Mouse (Mus musculus) CH12.LX (cell line): ENCODE results near the gene Zc3h7a. TPM values are rescaled to one million over a fixed set of nuclear protein-coding genes. Genes with fewer than 3 reads are reported as not detected.
A peak's percentile ranks its signal among the peaks of the same experiment; 100 is the strongest.

Experiments
- DNase-seq: peaks from one replicate; pipeline ENCODE4 v3.0.0-alpha.2; 2013; ENCODE audit errors: extremely low read depth
- H3K27ac ChIP-seq: 2 replicates; pipeline ENCODE4 v1.5.1; 2012; ENCODE audit warnings: low read depth, mild to moderate bottlenecking, control low read depth, moderate library complexity; ENCODE audit not compliant: insufficient read depth
- H3K27me3 ChIP-seq: replicated peaks from 2 replicates; pipeline ENCODE3; 2012; ENCODE audit warnings: inconsistent platforms
- H3K36me3 ChIP-seq, 2 experiments: replicated peaks in 1 of 2; 2 replicates each; pipeline versions ENCODE3 to v1.6.1; 2012; ENCODE audit warnings: inconsistent platforms in 1 of 2, low read length in 1 of 2, mild to moderate bottlenecking in 1 of 2, mixed read lengths in 1 of 2, moderate library complexity in 1 of 2; ENCODE audit not compliant: control insufficient read depth in 1 of 2, insufficient read depth in 1 of 2
- H3K4me1 ChIP-seq, 2 experiments: 2 replicates each; pipeline ENCODE4 v1.6.1; 2012; ENCODE audit warnings: inconsistent platforms in 1 of 2, moderate library complexity in 1 of 2; ENCODE audit not compliant: insufficient read depth in 2 of 2, control insufficient read depth in 1 of 2
- H3K4me2 ChIP-seq: 2 replicates; pipeline ENCODE4 v1.6.1; 2012; ENCODE audit warnings: low read depth, mild to moderate bottlenecking, control low read depth; ENCODE audit not compliant: poor library complexity, insufficient read depth, severe bottlenecking
- H3K4me3 ChIP-seq, 3 experiments: fragments of 150-350 bp in 1 of 3; sonication (generic) in 1 of 3; replicated peaks in 1 of 3; 2 replicates each; pipeline versions ENCODE3 to v1.5.1; 2011 to 2012; ENCODE audit warnings: low read depth in 2 of 3, low read length in 2 of 3, mild to moderate bottlenecking in 2 of 3, moderate library complexity in 2 of 3, control low read depth in 1 of 3, improper control_type of control experiment in 1 of 3, inconsistent platforms in 1 of 3, mixed read lengths in 1 of 3; ENCODE audit not compliant: poor library complexity in 1 of 3
- H3K79me2 ChIP-seq: replicated peaks from 2 replicates; pipeline ENCODE4 v1.6.1; 2012; ENCODE audit warnings: mild to moderate bottlenecking, moderate library complexity; ENCODE audit not compliant: control insufficient read depth, poor library complexity, insufficient read depth, severe bottlenecking; ENCODE audit errors: extremely low read depth
- H3K9ac ChIP-seq: 2 replicates; pipeline ENCODE4 v1.6.1; 2012; ENCODE audit warnings: low read depth, mild to moderate bottlenecking, control low read depth, moderate library complexity; ENCODE audit not compliant: insufficient read depth
- H3K9me3 ChIP-seq: replicated peaks from 2 replicates; pipeline ENCODE3; 2012; ENCODE audit warnings: low read length, inconsistent platforms, mixed read lengths
- BHLHE40 ChIP-seq: IDR thresholded peaks from 2 replicates; pipeline ENCODE4 v1.6.1; 2011; ENCODE audit warnings: mild to moderate bottlenecking, low read depth, low read length, improper control_type of control experiment
- CHD2 ChIP-seq: IDR thresholded peaks from 2 replicates; pipeline ENCODE4 v1.6.1; 2011; ENCODE audit warnings: low read length, improper control_type of control experiment
- CTCF ChIP-seq, 2 experiments: IDR thresholded peaks in 1 of 2; conservative IDR thresholded peaks in 1 of 2; 2 replicates each; pipeline ENCODE4 v1.5.1; 2011 to 2012; ENCODE audit warnings: low read depth in 2 of 2, low read length in 2 of 2, improper control_type of control experiment in 1 of 2, inconsistent platforms in 1 of 2, mild to moderate bottlenecking in 1 of 2, moderate library complexity in 1 of 2
- ELF1 ChIP-seq: IDR thresholded peaks from 2 replicates; pipeline ENCODE4 v1.6.1; 2014; ENCODE audit warnings: low read depth, mild to moderate bottlenecking, inconsistent platforms, low read length, improper control_type of control experiment
- EP300 ChIP-seq: IDR thresholded peaks from 2 replicates; pipeline ENCODE4 v1.6.1; 2011; ENCODE audit warnings: low read length, improper control_type of control experiment
- HCFC1 ChIP-seq: IDR thresholded peaks from 2 replicates; pipeline ENCODE4 v1.6.1; 2012; ENCODE audit warnings: low read depth, mild to moderate bottlenecking, inconsistent platforms, low read length, improper control_type of control experiment
- MAX ChIP-seq: IDR thresholded peaks from 2 replicates; pipeline ENCODE4 v1.6.1; 2011; ENCODE audit warnings: low read length, improper control_type of control experiment
- MAZ ChIP-seq: IDR thresholded peaks from 2 replicates; pipeline ENCODE4 v1.6.1; 2012; ENCODE audit warnings: low read depth, mild to moderate bottlenecking, inconsistent platforms, low read length, improper control_type of control experiment, moderate library complexity
- MEF2A ChIP-seq: IDR thresholded peaks from 2 replicates; pipeline ENCODE4 v1.6.1; 2014; ENCODE audit warnings: low read depth, mild to moderate bottlenecking, inconsistent platforms, low read length, improper control_type of control experiment, borderline replicate concordance
- MXI1 ChIP-seq: IDR thresholded peaks from 2 replicates; pipeline ENCODE4 v1.6.1; 2011; ENCODE audit warnings: mild to moderate bottlenecking, low read depth, low read length, improper control_type of control experiment
- MYC ChIP-seq: IDR thresholded peaks from 2 replicates; pipeline ENCODE4 v1.6.1; 2011; ENCODE audit warnings: low read depth, mild to moderate bottlenecking, improper control_type of control experiment, low read length
- NRF1 ChIP-seq: IDR thresholded peaks from 2 replicates; pipeline ENCODE4 v1.6.1; 2014; ENCODE audit warnings: low read depth, mild to moderate bottlenecking, inconsistent platforms, low read length, improper control_type of control experiment, moderate library complexity
- POLR2AphosphoS2 ChIP-seq: IDR thresholded peaks from 2 replicates; pipeline ENCODE4 v1.6.1; 2011; ENCODE audit warnings: low read depth, low read length, improper control_type of control experiment
- RAD21 ChIP-seq: IDR thresholded peaks from 2 replicates; pipeline ENCODE4 v1.6.1; 2011; ENCODE audit warnings: low read depth, mild to moderate bottlenecking, low read length, improper control_type of control experiment, moderate library complexity
- SMC3 ChIP-seq: IDR thresholded peaks from 2 replicates; pipeline ENCODE4 v1.6.1; 2011; ENCODE audit warnings: low read depth, low read length, improper control_type of control experiment
- TCF12 ChIP-seq: IDR thresholded peaks from 2 replicates; pipeline ENCODE4 v1.6.1; 2014; ENCODE audit warnings: low read depth, mild to moderate bottlenecking, inconsistent platforms, low read length, improper control_type of control experiment
- ZC3H11A ChIP-seq: IDR thresholded peaks from 2 replicates; pipeline ENCODE4 v1.6.1; 2012; ENCODE audit warnings: low read depth, mild to moderate bottlenecking, inconsistent platforms, low read length, improper control_type of control experiment
- ZMIZ1 ChIP-seq: IDR thresholded peaks from 2 replicates; pipeline ENCODE4 v1.6.1; 2012; ENCODE audit warnings: low read depth, mild to moderate bottlenecking, inconsistent platforms, low read length, improper control_type of control experiment
- dilution Hi-C: fragments of 300-500 bp; cut with MboI; formaldehyde crosslinking; loops from 2 replicates; pipeline ENCODE4 v1.14.3; 2020; ENCODE audit warnings: low sequenced_read_pairs; ENCODE audit not compliant: extremely low pct_unique_long_range_greater_than_20kb, extremely low pct_ligation_motif_present
- in situ Hi-C: fragments of 300-500 bp; cut with MboI; formaldehyde crosslinking; loops from 3 replicates; pipeline ENCODE4 v1.14.3; 2019; ENCODE audit warnings: low sequenced_read_pairs, low pct_ligation_motif_present, low pct_unique_long_range_greater_than_20kb, mixed read lengths
- polyA plus RNA-seq: library from polyadenylated mRNA; unstranded; fragments of >175 nt; gene quantifications from 2 replicates; pipeline ENCODE4 v1.2.1, GENCODE M21; 2012; ENCODE audit warnings: low read depth; ENCODE audit not compliant: insufficient read length
- total RNA-seq, 2 experiments: library from RNA; depleted of rRNA; stranded (reverse); fragments of 300-350 nt in 1 of 2; fragments of >200 nt in 1 of 2; gene quantifications; 2 replicates each; pipeline ENCODE4 v1.2.3; 2012 to 2014

Gene Zc3h7a
- total and polyA plus RNA-seq, 3 experiments = 78.6 to 177 (median 177) TPM

DNA sequence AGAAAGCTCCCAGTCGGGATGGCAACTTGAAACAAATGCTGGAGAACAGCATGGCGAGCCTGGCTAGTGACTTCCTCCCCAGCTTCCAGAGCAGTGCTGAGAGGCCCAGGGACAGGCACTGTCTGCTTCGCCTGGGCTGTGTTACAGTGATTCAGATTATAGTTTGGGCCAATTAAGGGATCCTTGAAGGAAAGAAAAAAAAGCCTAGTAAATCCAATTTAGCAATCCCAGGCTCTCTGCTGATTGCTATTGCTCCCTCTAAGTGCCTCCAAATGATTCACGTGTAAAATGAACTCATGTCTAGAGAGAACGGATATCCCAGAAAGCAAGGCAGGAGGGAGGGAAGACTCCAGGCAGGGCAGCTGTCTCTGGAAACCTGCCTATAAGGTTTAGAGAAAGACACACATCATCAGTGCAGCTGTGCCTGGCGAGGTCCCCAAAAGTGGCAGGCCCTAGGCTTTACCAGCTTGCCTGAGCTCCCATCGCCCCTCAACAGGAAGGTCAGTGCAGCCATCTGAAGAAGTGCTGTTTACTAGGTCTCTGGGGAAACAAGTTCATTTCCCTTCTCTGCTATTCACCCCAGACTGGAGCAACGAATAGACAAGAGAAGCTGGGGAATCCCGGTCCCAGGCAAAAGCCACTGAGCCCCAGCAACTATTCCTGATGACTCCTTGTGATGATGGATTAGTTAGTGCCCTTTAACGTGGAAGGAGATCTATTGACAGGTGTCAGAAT lies 85.2 kb downstream of the Zc3h7a start:
- Histone ChIP-seq H3K4me1 (peaks cover 18 to 96% of the 10 kb centered on the region in 2 experiments), H3K9ac (no peak overlapping the region), H3K9me3 (no peaks in the 10 kb centered on the region), H3K36me3 (peaks cover 63 to 93% of the 10 kb centered on the region in 2 experiments), H3K4me2 (peak overlapping the region; percentile 17; the same call in 1 of the 2 replicates), H3K4me3 (no peak overlapping the region), H3K27ac (peak overlapping the region; percentile 71), H3K27me3 (no peaks in the 10 kb centered on the region), H3K79me2 (no peaks in the 10 kb centered on the region)
- peak; percentile 59 for DNase-seq
- in situ Hi-C loops (loop anchor here (10.0 kb wide), 1 partner anchor 46 kb away; no protein-coding TSS in a partner anchor), dilution Hi-C loops (no loop called here)
- TF ChIP-seq POLR2AphosphoS2 = no peak
- TF ChIP-seq MYC = no peak
- TF ChIP-seq EP300 = peak; percentile 11; the same call in 1 of the 2 replicates
- no peak for TF ChIP-seq BHLHE40
- TF ChIP-seq ELF1 = 0 out of 2 replicates have a peak, but pooled peaks have one; percentile 14
- 0 out of 2 replicates have a peak, but pooled peaks have one; percentile 17 for TF ChIP-seq MEF2A
- TF ChIP-seq CHD2 = no peak
- TF ChIP-seq NRF1 = no peak
- no peak for TF ChIP-seq TCF12
- no peak for TF ChIP-seq MXI1
- peak; percentile 5 for TF ChIP-seq MAX
- TF ChIP-seq ZMIZ1 = no peak
- TF ChIP-seq ZC3H11A = no peak

DNA sequence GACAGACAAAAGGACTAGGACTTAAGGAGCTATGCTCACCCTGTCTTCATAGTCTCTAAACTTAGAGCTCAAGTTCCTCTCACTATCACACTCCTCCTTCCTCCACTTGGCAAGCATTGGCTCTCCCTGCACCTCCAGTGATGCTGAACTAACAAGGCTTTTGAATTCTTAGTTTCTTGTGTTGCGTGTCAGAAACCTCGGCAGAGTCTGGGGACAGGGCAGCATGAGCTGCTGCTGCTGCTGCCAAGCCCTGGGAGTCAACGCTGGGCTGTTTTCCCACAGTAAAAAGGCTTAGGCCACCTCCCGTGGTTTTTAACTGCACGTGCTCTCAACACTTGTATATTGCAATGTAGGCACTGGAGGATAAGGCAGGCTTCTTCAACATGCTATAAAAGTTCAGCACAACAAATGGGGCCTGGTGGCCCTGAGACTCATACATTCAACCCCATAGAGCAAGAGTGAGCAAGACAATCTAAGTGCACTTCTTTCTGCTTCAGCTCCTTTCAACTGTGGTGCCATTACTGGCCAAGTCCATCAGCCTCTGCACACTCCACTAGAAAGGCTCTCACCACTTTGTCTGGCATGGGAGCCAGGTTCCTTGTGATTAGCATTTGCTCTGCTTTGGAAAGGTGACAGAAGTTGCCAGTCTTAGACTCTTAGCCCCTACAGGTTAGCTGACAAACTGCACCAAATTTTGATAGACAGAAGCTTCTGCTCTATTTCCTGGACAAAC lies 89.2 kb downstream of the Zc3h7a start:
- Histone ChIP-seq H3K4me2 (no peak overlapping the region), H3K27ac (no peak overlapping the region), H3K4me1 (peaks cover 15 to 76% of the 10 kb centered on the region in 2 experiments), H3K27me3 (no peaks in the 10 kb centered on the region), H3K4me3 (no peak overlapping the region), H3K9ac (no peak overlapping the region), H3K9me3 (no peaks in the 10 kb centered on the region), H3K79me2 (0 out of 2 replicates have a peak, but pooled peaks cover 2% of the 10 kb centered on the region), H3K36me3 (peaks cover 75 to 98% of the 10 kb centered on the region in 2 experiments)
- DNase-seq = no peak
- in situ Hi-C loops = no loop called here
- TF ChIP-seq MAZ (no peak), MXI1 (no peak), ZC3H11A (no peak), MYC (no peak), CTCF (conservative IDR thresholded peaks at IDR 0.05 in 1 of 2, IDR thresholded peaks at IDR 0.05 in 1 of 2; ENCODE audit: low read depth in 2 of 2, low read length in 2 of 2) (peak; percentile 32 to 48; a peak in 3 of 4 replicates), SMC3 (no peak), RAD21 (peak; percentile 14), HCFC1 (no peak)
- dilution Hi-C loops = no loop called here

Other genes starting within 250 kb of the Zc3h7a start
- gene Snn, start 115.4 kb downstream of the Zc3h7a start, total RNA-seq (2012; rRNA removed) = 34.0 and 38.8 TPM in 2 replicates
- gene Snn, start 115.4 kb downstream of the Zc3h7a start, total RNA-seq (2014; rRNA removed) = 53.1 and 54.7 TPM in 2 replicates
- gene Snn, start 115.4 kb downstream of the Zc3h7a start, polyA plus RNA-seq = 93.8 and 104 TPM in 2 replicates
- gene Litaf, start 110.2 kb downstream of the Zc3h7a start, total RNA-seq (2012; rRNA removed) = 91.2 and 97.5 TPM in 2 replicates
- 151 and 154 TPM in 2 replicates for gene Litaf, start 110.2 kb downstream of the Zc3h7a start, total RNA-seq (2014; rRNA removed)
- gene Litaf, start 110.2 kb downstream of the Zc3h7a start, polyA plus RNA-seq = 161 and 178 TPM in 2 replicates
- gene Txndc11, start 41.7 kb downstream of the Zc3h7a start, total RNA-seq (2012; rRNA removed) = 51.3 and 63.0 TPM in 2 replicates
- 40.6 and 40.8 TPM in 2 replicates for gene Txndc11, start 41.7 kb downstream of the Zc3h7a start, total RNA-seq (2014; rRNA removed)
- gene Txndc11, start 41.7 kb downstream of the Zc3h7a start, polyA plus RNA-seq = 60.3 and 63.2 TPM in 2 replicates
- gene Rsl1d1, start 26.9 kb upstream of the Zc3h7a start, total RNA-seq (2012; rRNA removed) = 177 and 244 TPM in 2 replicates
- 697 and 769 TPM in 2 replicates for gene Rsl1d1, start 26.9 kb upstream of the Zc3h7a start, total RNA-seq (2014; rRNA removed)
- gene Rsl1d1, start 26.9 kb upstream of the Zc3h7a start, polyA plus RNA-seq = 494 and 495 TPM in 2 replicates
- 111 and 132 TPM in 2 replicates for gene Gspt1, start 77.9 kb upstream of the Zc3h7a start, total RNA-seq (2012; rRNA removed)
- gene Gspt1, start 77.9 kb upstream of the Zc3h7a start, total RNA-seq (2014; rRNA removed) = 147 and 151 TPM in 2 replicates
- 502 and 886 TPM in 2 replicates for gene Gspt1, start 77.9 kb upstream of the Zc3h7a start, polyA plus RNA-seq
- gene Tnfrsf17, start 137.4 kb upstream of the Zc3h7a start, total RNA-seq (2012; rRNA removed) = 0.17 and 0.29 TPM in 2 replicates
- gene Tnfrsf17, start 137.4 kb upstream of the Zc3h7a start, total RNA-seq (2014; rRNA removed) = 0.32 and 0.42 TPM in 2 replicates
- not detected in 2 replicates for gene Tnfrsf17, start 137.4 kb upstream of the Zc3h7a start, polyA plus RNA-seq
- gene Snx29, start 146.5 kb upstream of the Zc3h7a start, total RNA-seq (2012; rRNA removed) = 1.3 and 3.1 TPM in 2 replicates
- 0.84 and 1.2 TPM in 2 replicates for gene Snx29, start 146.5 kb upstream of the Zc3h7a start, total RNA-seq (2014; rRNA removed)
- 3.2 TPM in 2 replicates for gene Snx29, start 146.5 kb upstream of the Zc3h7a start, polyA plus RNA-seq